Mouse (Mus musculus): ENCODE results near the gene Tdrd7.

GRCm38 (mm10) chr4:45955235-45955634, 9.9 kb upstream of the Tdrd7 start:
- TF ChIP-seq CTCF (IDR thresholded peaks at IDR 0.05) (no peak), POLR2A (IDR thresholded peaks at IDR 0.05; ENCODE audit: insufficient read depth, low read depth, low read length) (no peak), EP300 (IDR thresholded peaks at IDR 0.05; ENCODE audit: insufficient read depth, low read depth, low read length) (no peak)

All from heart, adult 2 months (tissue).